Mouse (Mus musculus): ENCODE data around the gene Nexmif.

- TF ChIP-seq POLR2A (IDR thresholded peaks at IDR 0.05; ENCODE audit: extremely low read depth, insufficient read depth, low read length) (no peak), CTCF (IDR thresholded peaks at IDR 0.05; ENCODE audit: low read depth, low read length) (no peak)
These were observed 1.2 kb downstream of the Nexmif start for GRCm38 (mm10) chrX:104199611-104200387.

Data from liver, adult 2 months (tissue).